8 mouse cellular contexts compared by ENCODE assay signal in genomic region chr15:101976023-101976422, GRCm38 (mm10). TPM values are rescaled to one million over a fixed set of nuclear protein-coding genes. Genes with fewer than 3 reads are reported as not detected.
A peak's percentile ranks its signal among the peaks of the same experiment; 100 is the strongest.
DNase-seq lines count a peak whose midpoint lies in the region; ATAC-seq and TF ChIP-seq lines count a peak whose summit lies in the region.

No protein-coding gene starts in this region.

- no peak for TF ChIP-seq RAD21 in MEL (IDR thresholded peaks at IDR 0.05; ENCODE audit: low read depth, low read length)

- WGBS in embryonic facial prominence, embryonic 13.5 days = 54% methylated on average over 5 of the region's 5 CpGs
- WGBS in liver, embryonic 15.5 days (ENCODE audit: insufficient replicate concordance) = 22% methylated on average over 5 of the region's 5 CpGs
- WGBS in stomach, embryonic 15.5 days = 33% methylated on average over 5 of the region's 5 CpGs
- WGBS in cerebellum, adult 2 months = 90% methylated on average over 5 of the region's 5 CpGs
- 74% methylated on average over 5 of the region's 5 CpGs for WGBS in forebrain, embryonic 13.5 days
- WGBS in hindbrain, embryonic 12.5 days = 70% methylated on average over 5 of the region's 5 CpGs

- no peaks in the 10 kb centered on the region for H3K27me3 ChIP-seq in MEL (ENCODE audit: control insufficient read depth in 1 of 2, insufficient read depth in 2 of 2, low read length in 2 of 2)
- H3K27me3 ChIP-seq in embryonic facial prominence, embryonic 13.5 days = no peaks in the 10 kb centered on the region
- peaks cover 32% of the 10 kb centered on the region for H3K27me3 ChIP-seq in liver, embryonic 15.5 days
- H3K27me3 ChIP-seq in stomach, embryonic 15.5 days (replicated peaks) = no peaks in the 10 kb centered on the region
- no peaks in the 10 kb centered on the region for H3K27me3 ChIP-seq in cerebellum, adult 2 months (ENCODE audit: control insufficient read depth, insufficient read depth, low read length)
- H3K27me3 ChIP-seq in forebrain, embryonic 13.5 days = 0 out of 2 replicates have a peak, but pooled peaks cover 2% of the 10 kb centered on the region
- peaks cover 19% of the 10 kb centered on the region for H3K27me3 ChIP-seq in hindbrain, embryonic 12.5 days

- H3K9ac ChIP-seq in MEL (ENCODE audit: control insufficient read depth, low read depth, low read length, poor library complexity, severe bottlenecking) = peak overlapping the region; percentile 83
- H3K9ac ChIP-seq in embryonic facial prominence, embryonic 13.5 days = peak overlapping the region; percentile 32; the same call in 1 of the 2 replicates
- peak overlapping the region; percentile 65 for H3K9ac ChIP-seq in liver, embryonic 15.5 days
- H3K9ac ChIP-seq in stomach, embryonic 15.5 days = no peak overlapping the region
- H3K9ac ChIP-seq in forebrain, embryonic 13.5 days = no peak overlapping the region
- H3K9ac ChIP-seq in hindbrain, embryonic 12.5 days = no peak overlapping the region

- 0 out of 4 replicates have a peak, but pooled peaks of 1 of the 2 experiments have one; percentile 25 for TF ChIP-seq EP300 in MEL (IDR thresholded peaks at IDR 0.05; ENCODE audit: low read depth in 1 of 2, low read length in 2 of 2)

- intact Hi-C loops in heart, postnatal 10 days (cut with DNase I) = no loop called here

- H3K4me1 ChIP-seq in MEL (ENCODE audit: control insufficient read depth in 1 of 2, insufficient read depth in 2 of 2, low read length in 2 of 2) = peaks cover 17 to 42% of the 10 kb centered on the region in 2 experiments
- peaks cover 42% of the 10 kb centered on the region for H3K4me1 ChIP-seq in embryonic facial prominence, embryonic 13.5 days
- peaks cover 59% of the 10 kb centered on the region for H3K4me1 ChIP-seq in liver, embryonic 15.5 days (replicated peaks)
- peaks cover 52% of the 10 kb centered on the region for H3K4me1 ChIP-seq in stomach, embryonic 15.5 days
- H3K4me1 ChIP-seq in cerebellum, adult 2 months (ENCODE audit: control insufficient read depth, insufficient read depth, low read length) = 0 out of 2 replicates have a peak, but pooled peaks cover 2% of the 10 kb centered on the region
- H3K4me1 ChIP-seq in forebrain, embryonic 13.5 days = peaks cover 21% of the 10 kb centered on the region
- H3K4me1 ChIP-seq in hindbrain, embryonic 12.5 days = peaks cover 16% of the 10 kb centered on the region

- no peak for TF ChIP-seq CTCF in MEL (IDR thresholded peaks at IDR 0.05 in 2 of 3, conservative IDR thresholded peaks at IDR 0.05 in 1 of 3; ENCODE audit: control insufficient read depth in 1 of 3, insufficient read depth in 1 of 3, low read depth in 2 of 3, low read length in 3 of 3, poor library complexity in 1 of 3, severe bottlenecking in 1 of 3)
- TF ChIP-seq CTCF in cerebellum, adult 2 months (IDR thresholded peaks at IDR 0.05; ENCODE audit: borderline replicate concordance, insufficient read depth, low read depth, low read length) = no peak

- H3K9me3 ChIP-seq in MEL (replicated peaks; ENCODE audit: insufficient read depth, low read length) = no peaks in the 10 kb centered on the region
- H3K9me3 ChIP-seq in embryonic facial prominence, embryonic 13.5 days = no peaks in the 10 kb centered on the region
- H3K9me3 ChIP-seq in liver, embryonic 15.5 days (replicated peaks) = no peaks in the 10 kb centered on the region
- H3K9me3 ChIP-seq in stomach, embryonic 15.5 days = no peaks in the 10 kb centered on the region
- no peaks in the 10 kb centered on the region for H3K9me3 ChIP-seq in forebrain, embryonic 13.5 days (replicated peaks)
- H3K9me3 ChIP-seq in hindbrain, embryonic 12.5 days (replicated peaks) = no peaks in the 10 kb centered on the region

- DNase-seq in MEL (ENCODE audit: low read depth, low spot score) = peak; percentile 84
- DNase-seq in heart, postnatal 10 days = peak; percentile 51 to 53
- DNase-seq in cerebellum, adult 2 months = no peak

- no peak for ATAC-seq in embryonic facial prominence, embryonic 13.5 days (ENCODE audit: insufficient number of reproducible peaks, insufficient read depth, low FRiP score, low TSS enrichment, low read depth)
- peak; percentile 51 for ATAC-seq in liver, embryonic 15.5 days (ENCODE audit: insufficient read depth)
- ATAC-seq in stomach, embryonic 15.5 days (ENCODE audit: insufficient read depth, low FRiP score, low read depth) = peak; percentile 19; the same call in 1 of the 2 replicates
- ATAC-seq in forebrain, embryonic 13.5 days = no peak
- ATAC-seq in hindbrain, embryonic 12.5 days (ENCODE audit: low FRiP score) = no peak

- no peak overlapping the region for H3K4me3 ChIP-seq in MEL (ENCODE audit: control insufficient read depth in 1 of 2, insufficient read depth in 1 of 2, low read depth in 2 of 2, low read length in 2 of 2)
- no peak overlapping the region for H3K4me3 ChIP-seq in embryonic facial prominence, embryonic 13.5 days
- H3K4me3 ChIP-seq in liver, embryonic 15.5 days (replicated peaks) = peak overlapping the region; percentile 1; the same call in 1 of the 2 replicates
- no peak overlapping the region for H3K4me3 ChIP-seq in stomach, embryonic 15.5 days (replicated peaks)
- no peak overlapping the region for H3K4me3 ChIP-seq in cerebellum, adult 2 months (replicated peaks; ENCODE audit: insufficient read depth, low read depth, low read length)
- no peak overlapping the region for H3K4me3 ChIP-seq in forebrain, embryonic 13.5 days
- no peak overlapping the region for H3K4me3 ChIP-seq in hindbrain, embryonic 12.5 days

- no peaks in the 10 kb centered on the region; the same call in 1 of the 2 replicates for H3K79me2 ChIP-seq in MEL (ENCODE audit: control insufficient read depth, insufficient read depth, low read length, poor library complexity)

- no peak for TF ChIP-seq POLR2A in MEL (IDR thresholded peaks at IDR 0.05; ENCODE audit: control insufficient read depth in 1 of 2, insufficient read depth in 1 of 2, low read depth in 1 of 2, low read length in 2 of 2, poor library complexity in 1 of 2)
- TF ChIP-seq POLR2A in cerebellum, adult 2 months (IDR thresholded peaks at IDR 0.05; ENCODE audit: borderline replicate concordance, insufficient read depth, low read length) = no peak

- no peak overlapping the region for H3K4me2 ChIP-seq in embryonic facial prominence, embryonic 13.5 days
- H3K4me2 ChIP-seq in liver, embryonic 15.5 days = peak overlapping the region; percentile 90
- H3K4me2 ChIP-seq in stomach, embryonic 15.5 days = no peak overlapping the region
- H3K4me2 ChIP-seq in forebrain, embryonic 13.5 days = no peak overlapping the region
- H3K4me2 ChIP-seq in hindbrain, embryonic 12.5 days (replicated peaks) = no peak overlapping the region

- peaks cover 0 to 37% of the 10 kb centered on the region in 2 experiments; a peak in 2 of 4 replicates for H3K36me3 ChIP-seq in MEL (ENCODE audit: control insufficient read depth in 1 of 2, insufficient read depth in 2 of 2, low read length in 2 of 2)
- no peaks in the 10 kb centered on the region for H3K36me3 ChIP-seq in embryonic facial prominence, embryonic 13.5 days
- H3K36me3 ChIP-seq in liver, embryonic 15.5 days (replicated peaks) = no peaks in the 10 kb centered on the region
- H3K36me3 ChIP-seq in stomach, embryonic 15.5 days = no peaks in the 10 kb centered on the region
- no peaks in the 10 kb centered on the region for H3K36me3 ChIP-seq in forebrain, embryonic 13.5 days (ENCODE audit: poor library complexity, severe bottlenecking)
- H3K36me3 ChIP-seq in hindbrain, embryonic 12.5 days = no peaks in the 10 kb centered on the region

- H3K27ac ChIP-seq in MEL (ENCODE audit: control insufficient read depth, low read depth, low read length) = peak overlapping the region; percentile 66
- H3K27ac ChIP-seq in embryonic facial prominence, embryonic 13.5 days = peak overlapping the region; percentile 96
- peak overlapping the region; percentile 86 for H3K27ac ChIP-seq in liver, embryonic 15.5 days (replicated peaks)
- H3K27ac ChIP-seq in stomach, embryonic 15.5 days = peak overlapping the region; percentile 94
- no peak overlapping the region for H3K27ac ChIP-seq in cerebellum, adult 2 months (ENCODE audit: insufficient read depth, low read length)
- H3K27ac ChIP-seq in forebrain, embryonic 13.5 days = no peak overlapping the region
- H3K27ac ChIP-seq in hindbrain, embryonic 12.5 days = no peak overlapping the region

RNA-seq across cellular contexts. Expression of gene Krt78, which starts 21.9 kb away (rescaled TPM):
- total RNA-seq in MEL (2012; rRNA removed) = 0.08 and 0.13 TPM in 2 replicates
- under 1 TPM in 1 of 2 experiments, not detected in 1; 0.17 TPM for polyA plus RNA-seq in MEL (2012; ENCODE audit: insufficient read depth in 1 of 2, insufficient read length in 2 of 2, low read depth in 1 of 2, low replicate concordance in 2 of 2, missing spikeins in 1 of 2)
- polyA plus RNA-seq in embryonic facial prominence, embryonic 13.5 days (2015; fragmentation: Nextera tagmentation; extraction: Ambion mirVana) = 0.22 and 0.35 TPM in 2 replicates
- not detected for total RNA-seq in heart, postnatal 10 days (2021)
- polyA plus RNA-seq in liver, embryonic 15.5 days (2015; fragmentation: Nextera tagmentation; extraction: Ambion mirVana) = 0.06 TPM in 1 of 2 replicates, not detected in the other
- polyA plus RNA-seq in stomach, embryonic 15.5 days (2015; fragmentation: Nextera tagmentation; extraction: Ambion mirVana) = 2.3 and 5.7 TPM in 2 replicates
- 0.03 TPM in 1 of 2 replicates, not detected in the other for polyA plus RNA-seq in cerebellum, adult 2 months (2012; rRNA removed)
- not detected in 2 replicates for polyA plus RNA-seq in forebrain, embryonic 13.5 days (2015; fragmentation: Nextera tagmentation; extraction: Ambion mirVana)
- not detected in 2 replicates for polyA plus RNA-seq in hindbrain, embryonic 12.5 days (2016; fragmentation: Nextera tagmentation; extraction: Ambion mirVana)

RNA-seq across cellular contexts. Expression of gene Krt8, which starts 28.3 kb away (rescaled TPM):
- 0.69 and 0.75 TPM in 2 replicates for total RNA-seq in MEL (2012; rRNA removed)
- polyA plus RNA-seq in MEL (2012; ENCODE audit: insufficient read depth in 1 of 2, insufficient read length in 2 of 2, low read depth in 1 of 2, low replicate concordance in 2 of 2, missing spikeins in 1 of 2) = under 1 TPM in 1 of 2 experiments, not detected in 1; 0.93 TPM
- 38.6 and 86.0 TPM in 2 replicates for polyA plus RNA-seq in embryonic facial prominence, embryonic 13.5 days (2015; fragmentation: Nextera tagmentation; extraction: Ambion mirVana)
- 1 to 10 TPM; 3.5 to 4.8 TPM for total RNA-seq in heart, postnatal 10 days (2021)
- polyA plus RNA-seq in liver, embryonic 15.5 days (2015; fragmentation: Nextera tagmentation; extraction: Ambion mirVana) = 114 and 118 TPM in 2 replicates
- polyA plus RNA-seq in stomach, embryonic 15.5 days (2015; fragmentation: Nextera tagmentation; extraction: Ambion mirVana) = 916 and 929 TPM in 2 replicates
- 0.61 and 1.1 TPM in 2 replicates for polyA plus RNA-seq in cerebellum, adult 2 months (2012; rRNA removed)
- polyA plus RNA-seq in forebrain, embryonic 13.5 days (2015; fragmentation: Nextera tagmentation; extraction: Ambion mirVana) = 1.7 and 2.6 TPM in 2 replicates
- 18.2 and 28.2 TPM in 2 replicates for polyA plus RNA-seq in hindbrain, embryonic 12.5 days (2016; fragmentation: Nextera tagmentation; extraction: Ambion mirVana)

RNA-seq across cellular contexts. Expression of gene Krt79, which starts 35.9 kb away (rescaled TPM):
- not detected in 2 replicates for total RNA-seq in MEL (2012; rRNA removed)
- polyA plus RNA-seq in MEL (2012; ENCODE audit: insufficient read depth in 1 of 2, insufficient read length in 2 of 2, low read depth in 1 of 2, low replicate concordance in 2 of 2, missing spikeins in 1 of 2) = not detected
- 16.1 and 16.5 TPM in 2 replicates for polyA plus RNA-seq in embryonic facial prominence, embryonic 13.5 days (2015; fragmentation: Nextera tagmentation; extraction: Ambion mirVana)
- under 1 TPM; 0.36 to 0.40 TPM for total RNA-seq in heart, postnatal 10 days (2021)
- polyA plus RNA-seq in liver, embryonic 15.5 days (2015; fragmentation: Nextera tagmentation; extraction: Ambion mirVana) = not detected in 2 replicates
- polyA plus RNA-seq in stomach, embryonic 15.5 days (2015; fragmentation: Nextera tagmentation; extraction: Ambion mirVana) = 1.2 and 1.6 TPM in 2 replicates
- polyA plus RNA-seq in cerebellum, adult 2 months (2012; rRNA removed) = not detected in 2 replicates
- polyA plus RNA-seq in forebrain, embryonic 13.5 days (2015; fragmentation: Nextera tagmentation; extraction: Ambion mirVana) = 0.10 and 0.33 TPM in 2 replicates
- polyA plus RNA-seq in hindbrain, embryonic 12.5 days (2016; fragmentation: Nextera tagmentation; extraction: Ambion mirVana) = not detected in 2 replicates

RNA-seq across cellular contexts. Expression of gene Krt4, which starts 51.5 kb away (rescaled TPM):
- not detected in 2 replicates for total RNA-seq in MEL (2012; rRNA removed)
- polyA plus RNA-seq in MEL (2012; ENCODE audit: insufficient read depth in 1 of 2, insufficient read length in 2 of 2, low read depth in 1 of 2, low replicate concordance in 2 of 2, missing spikeins in 1 of 2) = not detected
- 2.2 and 2.4 TPM in 2 replicates for polyA plus RNA-seq in embryonic facial prominence, embryonic 13.5 days (2015; fragmentation: Nextera tagmentation; extraction: Ambion mirVana)
- total RNA-seq in heart, postnatal 10 days (2021) = not detected
- polyA plus RNA-seq in liver, embryonic 15.5 days (2015; fragmentation: Nextera tagmentation; extraction: Ambion mirVana) = 0.22 and 0.29 TPM in 2 replicates
- 390 and 937 TPM in 2 replicates for polyA plus RNA-seq in stomach, embryonic 15.5 days (2015; fragmentation: Nextera tagmentation; extraction: Ambion mirVana)
- 0.05 TPM in 1 of 2 replicates, not detected in the other for polyA plus RNA-seq in cerebellum, adult 2 months (2012; rRNA removed)
- not detected in 2 replicates for polyA plus RNA-seq in forebrain, embryonic 13.5 days (2015; fragmentation: Nextera tagmentation; extraction: Ambion mirVana)
- polyA plus RNA-seq in hindbrain, embryonic 12.5 days (2016; fragmentation: Nextera tagmentation; extraction: Ambion mirVana) = 0.21 TPM in 1 of 2 replicates, not detected in the other

RNA-seq across cellular contexts. Expression of gene Krt18, which starts 52.0 kb away (rescaled TPM):
- 0.08 TPM in 1 of 2 replicates, not detected in the other for total RNA-seq in MEL (2012; rRNA removed)
- not detected for polyA plus RNA-seq in MEL (2012; ENCODE audit: insufficient read depth in 1 of 2, insufficient read length in 2 of 2, low read depth in 1 of 2, low replicate concordance in 2 of 2, missing spikeins in 1 of 2)
- 36.0 and 58.9 TPM in 2 replicates for polyA plus RNA-seq in embryonic facial prominence, embryonic 13.5 days (2015; fragmentation: Nextera tagmentation; extraction: Ambion mirVana)
- 1 to 10 TPM; 6.5 to 7.2 TPM for total RNA-seq in heart, postnatal 10 days (2021)
- polyA plus RNA-seq in liver, embryonic 15.5 days (2015; fragmentation: Nextera tagmentation; extraction: Ambion mirVana) = 107 and 121 TPM in 2 replicates
- polyA plus RNA-seq in stomach, embryonic 15.5 days (2015; fragmentation: Nextera tagmentation; extraction: Ambion mirVana) = 448 and 512 TPM in 2 replicates
- polyA plus RNA-seq in cerebellum, adult 2 months (2012; rRNA removed) = 1.1 and 2.1 TPM in 2 replicates
- polyA plus RNA-seq in forebrain, embryonic 13.5 days (2015; fragmentation: Nextera tagmentation; extraction: Ambion mirVana) = 2.4 and 6.3 TPM in 2 replicates
- 19.8 and 30.0 TPM in 2 replicates for polyA plus RNA-seq in hindbrain, embryonic 12.5 days (2016; fragmentation: Nextera tagmentation; extraction: Ambion mirVana)

Comparison
In these comparisons a context has a peak if more than half of its experiments do, and no peak if none do; other contexts are left out.
1. DNase-seq: peak in MEL (single experiment) and heart, postnatal 10 days (2 of 2); none in cerebellum, adult 2 months (0 of 2).
2. H3K27ac ChIP-seq: peak in MEL (single experiment), embryonic facial prominence, embryonic 13.5 days (single experiment), liver, embryonic 15.5 days (single experiment) and stomach, embryonic 15.5 days (single experiment); none in cerebellum, adult 2 months (single experiment), forebrain, embryonic 13.5 days (single experiment) and hindbrain, embryonic 12.5 days (single experiment).
3. H3K9ac ChIP-seq: peak in MEL (single experiment), embryonic facial prominence, embryonic 13.5 days (single experiment) and liver, embryonic 15.5 days (single experiment); none in stomach, embryonic 15.5 days (single experiment), forebrain, embryonic 13.5 days (single experiment) and hindbrain, embryonic 12.5 days (single experiment).
4. ATAC-seq: peak in liver, embryonic 15.5 days (single experiment) and stomach, embryonic 15.5 days (single experiment); none in embryonic facial prominence, embryonic 13.5 days (single experiment), forebrain, embryonic 13.5 days (single experiment) and hindbrain, embryonic 12.5 days (single experiment).